Mouse (Mus musculus): ENCODE measurements around the gene Mvp.

DNA sequence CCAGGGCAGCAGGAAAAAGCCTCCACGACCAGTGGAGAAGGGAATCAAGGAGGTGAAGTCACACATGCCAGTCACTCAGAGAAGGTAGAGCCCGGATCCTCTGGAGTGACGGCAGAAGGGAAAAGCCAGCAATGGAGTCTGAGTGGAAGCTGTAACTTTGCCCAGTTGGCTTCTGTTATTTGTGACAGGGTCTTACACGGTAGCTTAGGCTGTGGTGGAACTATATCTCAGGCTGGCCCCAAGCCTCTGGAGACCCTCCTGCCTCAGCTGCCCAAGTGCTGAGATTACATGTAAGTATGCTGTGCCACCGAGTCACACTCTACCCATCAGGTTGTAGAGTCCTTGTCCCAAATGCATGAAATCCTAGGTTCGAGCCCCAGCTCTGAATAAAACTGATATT lies 1.0 kb downstream of the Mvp start:
- TF ChIP-seq CTCF (IDR thresholded peaks at IDR 0.05; ENCODE audit: borderline replicate concordance, insufficient read depth, low read length) = no peak
- TF ChIP-seq POLR2A (IDR thresholded peaks at IDR 0.05; ENCODE audit: low read depth, low read length) = no peak
